Mouse (Mus musculus) testis, postnatal 10 days (tissue): Measurements from ENCODE around the gene Gria1.

ENCODE experiments used
- DNase-seq: peaks from one replicate; pipeline ENCODE4 v3.0.0; 2021; ENCODE audit warnings: low spot score

Gria1 gene

GRCm38 (mm10) chr11:57176552-57176951, 165.4 kb downstream of the Gria1 start:
- peak; percentile 54 for DNase-seq

GRCm38 (mm10) chr11:57184216-57184615, 173.0 kb downstream of the Gria1 start:
- DNase-seq, result no peak

GRCm38 (mm10) chr11:57185110-57185509, 173.9 kb downstream of the Gria1 start:
- DNase-seq, result no peak

DNA sequence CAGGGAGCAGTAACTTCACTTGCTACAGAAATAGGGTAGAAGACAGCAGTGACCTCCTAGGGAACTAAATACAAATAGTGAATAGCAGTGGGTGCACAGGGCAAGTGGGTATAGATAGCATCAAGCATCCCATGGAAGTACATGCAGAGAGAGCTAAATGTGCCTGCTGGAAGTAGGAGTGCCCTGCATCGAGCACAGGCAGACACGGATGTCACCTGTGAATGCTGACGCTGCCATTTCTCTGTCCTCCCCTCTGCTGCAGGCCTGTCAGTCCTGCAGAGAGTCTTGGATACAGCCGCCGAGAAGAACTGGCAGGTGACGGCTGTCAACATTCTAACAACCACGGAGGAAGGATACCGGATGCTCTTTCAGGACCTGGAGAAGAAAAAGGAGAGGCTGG, 178.2 kb downstream of the Gria1 start:
- no peak for DNase-seq

DNA sequence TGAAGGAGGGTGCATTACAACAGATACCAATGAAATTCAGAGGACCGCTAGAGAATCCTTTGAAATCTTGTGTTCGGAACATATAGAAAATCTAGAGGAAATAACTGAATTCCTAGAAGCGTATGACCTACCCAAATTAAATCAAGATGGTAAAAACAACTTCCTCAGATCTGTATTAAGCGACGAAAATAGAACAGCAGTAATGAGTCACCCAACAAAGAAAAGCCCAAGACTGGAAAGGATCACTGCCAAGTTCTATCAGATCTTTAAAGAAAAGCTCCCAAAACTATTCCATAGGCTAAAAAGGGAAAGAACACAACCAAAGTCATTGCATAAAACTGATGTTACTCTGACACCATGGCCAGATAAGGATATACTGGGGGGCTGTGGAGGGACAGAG, 183.6 kb downstream of the Gria1 start:
- DNase-seq, result no peak

- no peak for DNase-seq
Measured at GRCm38 (mm10) chr11:57201245-57201976, 190.2 kb downstream of the Gria1 start.

DNA sequence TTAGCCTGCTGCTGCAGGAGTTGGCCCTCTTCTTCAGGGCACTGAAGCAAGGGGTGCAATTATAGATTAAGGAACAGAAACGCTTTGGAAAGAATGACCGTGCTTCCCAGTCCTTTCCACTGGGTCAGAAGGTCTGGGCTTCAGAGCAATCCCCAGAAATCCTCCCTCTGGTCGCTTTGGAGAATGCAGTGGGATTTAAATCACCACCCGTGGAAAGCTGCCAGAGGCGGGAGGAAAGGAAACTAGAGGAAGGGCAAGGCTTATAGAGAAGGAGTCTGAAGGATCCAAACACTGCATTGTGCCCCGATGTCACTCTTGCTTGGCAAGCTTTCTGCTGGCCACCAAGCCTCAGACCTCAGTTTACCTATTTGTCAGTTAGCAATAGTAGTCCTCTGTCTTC, 193.2 kb downstream of the Gria1 start:
- DNase-seq, result peak; percentile 46

- no peak for DNase-seq
Measured at GRCm38 (mm10) chr11:57207260-57207659, 196.1 kb downstream of the Gria1 start.

DNA sequence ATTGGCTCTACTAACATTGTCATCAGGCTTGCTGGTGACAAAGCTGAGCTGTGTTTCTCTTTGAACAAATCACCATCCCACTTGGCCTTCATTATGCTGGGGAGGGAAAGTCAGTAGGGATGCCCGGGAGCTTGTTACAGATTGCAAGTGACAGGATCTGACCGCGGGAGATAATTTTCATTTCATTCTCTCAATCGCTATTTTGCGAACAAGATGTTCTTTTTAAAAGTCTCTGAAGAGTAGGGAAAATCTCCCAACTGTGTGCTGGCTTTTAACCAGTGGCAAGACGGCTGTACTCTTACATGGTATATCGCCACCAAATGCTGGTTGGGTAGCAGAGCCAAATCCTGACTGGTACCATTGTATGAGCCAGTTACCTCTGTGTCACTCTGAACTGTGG, 202.9 kb downstream of the Gria1 start:
- DNase-seq, result no peak

DNA sequence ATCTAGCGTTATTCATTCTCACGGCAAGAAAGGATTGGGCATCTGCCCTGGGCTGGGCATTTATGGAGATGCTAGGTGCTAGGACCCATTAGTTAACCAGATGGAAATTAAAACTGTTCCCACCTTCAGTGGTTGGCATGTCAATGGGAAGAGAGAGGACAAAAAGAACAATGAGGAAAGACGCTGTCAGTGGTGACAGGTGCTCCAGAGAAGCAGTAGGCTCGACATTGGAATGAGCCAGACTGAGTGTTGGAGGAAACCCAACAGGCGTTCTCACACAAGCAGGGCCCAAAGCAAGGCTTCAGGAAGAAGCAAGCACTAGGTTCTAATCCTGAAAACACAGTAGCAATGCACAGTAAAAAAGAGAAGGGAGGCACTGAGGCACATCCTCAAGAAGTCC, 203.4 kb downstream of the Gria1 start:
- DNase-seq, result no peak

DNA sequence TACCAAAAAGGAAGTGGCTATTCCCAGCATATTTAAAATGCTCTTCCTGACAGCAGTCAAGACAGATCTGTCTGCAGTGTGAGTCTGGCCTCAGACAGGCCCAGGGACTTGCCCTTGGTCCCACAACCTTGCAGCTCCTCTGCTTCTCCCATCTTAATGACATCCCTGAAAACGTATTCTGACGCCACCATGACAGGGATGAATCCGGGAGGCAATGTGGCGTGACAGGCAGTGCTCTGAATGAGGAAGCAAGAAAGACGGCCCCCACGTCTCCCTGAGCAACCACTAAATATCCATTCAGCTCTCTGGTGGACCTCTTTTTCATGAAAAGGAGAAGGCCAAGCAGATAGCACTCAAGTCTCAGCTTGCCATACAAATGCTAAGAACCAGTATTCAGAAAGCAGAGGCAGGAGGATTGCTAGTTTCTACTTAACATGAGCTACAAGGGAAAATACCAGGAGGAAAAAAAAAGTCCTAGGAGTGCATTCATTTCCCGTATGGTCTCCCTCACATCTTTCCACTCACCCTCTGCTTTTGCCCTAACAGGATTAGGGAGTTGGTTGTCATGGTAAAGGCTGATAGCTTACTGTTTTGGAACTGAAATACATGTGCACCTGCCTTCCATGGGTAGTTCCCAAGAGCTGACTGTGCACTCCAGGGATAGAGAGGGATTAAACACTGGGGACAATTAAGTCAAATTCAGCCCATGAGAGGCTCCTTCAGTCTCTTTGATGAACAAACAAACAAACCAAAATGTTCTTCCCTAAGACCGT, 211.8 kb downstream of the Gria1 start:
- DNase-seq, result no peak

- DNase-seq, result no peak
Measured at GRCm38 (mm10) chr11:57235446-57235845, 224.3 kb downstream of the Gria1 start.

DNA sequence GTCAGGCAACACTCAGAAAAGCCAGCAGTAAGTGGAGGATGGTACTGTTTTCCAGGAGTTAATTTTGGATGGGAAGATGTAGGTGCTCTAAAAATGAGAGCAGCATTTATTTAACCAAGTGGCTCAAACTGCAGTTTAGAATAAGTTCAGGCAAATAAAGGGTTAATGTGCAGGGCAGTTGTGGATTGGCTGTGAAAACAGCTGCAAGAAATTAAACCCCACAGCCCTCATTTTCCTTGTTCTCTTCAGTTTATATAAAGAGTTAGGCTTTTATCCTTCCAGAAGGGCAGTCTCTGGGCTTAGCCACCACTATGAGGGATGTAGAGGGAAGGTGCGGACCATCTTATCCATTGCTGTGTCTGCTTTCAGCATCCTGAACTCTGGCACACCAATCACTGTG, 225.2 kb downstream of the Gria1 start:
- no peak for DNase-seq

DNA sequence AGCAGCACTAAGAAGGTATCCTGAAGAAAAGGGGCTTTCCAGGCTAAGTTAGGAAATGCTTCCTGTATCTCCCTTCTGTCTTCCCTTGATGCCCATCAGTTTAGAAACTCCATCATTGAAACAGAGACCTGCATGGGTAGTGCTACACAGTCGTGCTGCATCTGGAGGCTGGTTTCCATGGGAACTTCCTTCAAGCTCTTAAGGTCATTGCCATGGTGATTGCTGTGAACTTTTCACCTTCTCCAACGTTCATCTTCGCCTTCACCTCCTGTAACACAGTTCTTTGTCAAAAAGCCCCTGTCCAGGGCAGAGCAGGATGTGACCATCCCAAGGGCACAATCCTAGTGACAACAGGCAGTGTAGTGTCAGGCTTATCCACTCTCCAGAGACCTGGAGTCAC, 228.6 kb downstream of the Gria1 start:
- DNase-seq, result no peak

GRCm38 (mm10) chr11:57243835-57244234, 232.6 kb downstream of the Gria1 start:
- no peak for DNase-seq

GRCm38 (mm10) chr11:57244543-57244942, 233.4 kb downstream of the Gria1 start:
- no peak for DNase-seq

GRCm38 (mm10) chr11:57248870-57249269, 237.7 kb downstream of the Gria1 start:
- no peak for DNase-seq

GRCm38 (mm10) chr11:57250129-57250528, 238.9 kb downstream of the Gria1 start:
- DNase-seq, result no peak

DNA sequence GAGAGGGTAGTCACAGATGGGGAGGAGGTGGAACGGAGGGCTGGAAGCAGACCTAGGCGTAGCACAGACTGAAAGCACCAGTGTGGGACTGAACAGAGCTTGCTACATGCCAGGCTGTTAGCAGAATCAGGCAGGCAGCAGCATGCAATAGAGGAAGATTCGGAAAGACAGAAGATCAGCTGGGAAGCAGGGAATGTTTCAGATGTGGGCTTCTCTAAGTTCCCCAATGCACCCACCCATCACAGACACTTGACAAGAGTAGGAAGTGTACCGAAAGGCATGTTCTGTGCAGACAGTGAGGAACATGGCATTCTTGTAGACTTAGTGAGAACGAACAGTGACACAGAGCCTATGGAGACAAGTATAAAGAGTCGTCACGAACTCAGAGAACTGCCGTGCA, 260.5 kb downstream of the Gria1 start:
- DNase-seq, result no peak

- no peak for DNase-seq
Measured at GRCm38 (mm10) chr11:57274687-57275086, 263.5 kb downstream of the Gria1 start.

GRCm38 (mm10) chr11:57278056-57278455, 266.9 kb downstream of the Gria1 start:
- no peak for DNase-seq

- DNase-seq, result no peak
Measured at GRCm38 (mm10) chr11:57286119-57286518, 274.9 kb downstream of the Gria1 start.

- DNase-seq, result no peak
Measured at GRCm38 (mm10) chr11:57297376-57297775, 286.2 kb downstream of the Gria1 start.

GRCm38 (mm10) chr11:57298263-57298662, 287.1 kb downstream of the Gria1 start:
- DNase-seq, result no peak
